Mouse (Mus musculus) CD4-positive, CD25-positive, alpha-beta regulatory T cell, adult 4 months (primary cell): ENCODE results near the gene Kctd11. TPM values are rescaled to one million over a fixed set of nuclear protein-coding genes. Genes with fewer than 3 reads are reported as not detected.

Experiments
- ATAC-seq: one replicate; pipeline ENCODE4 v1.8.0; 2017
- polyA plus RNA-seq, 2 experiments: library from polyadenylated mRNA; unstranded; fragments of 100-300 nt; shearing (Covaris generic); gene quantifications; one replicate each; pipeline ENCODE4 v1.2.1; 2017

Kctd11 gene
- polyA plus RNA-seq, 2 experiments from 2014 or later: 1.1 TPM; not detected in 1

DNA sequence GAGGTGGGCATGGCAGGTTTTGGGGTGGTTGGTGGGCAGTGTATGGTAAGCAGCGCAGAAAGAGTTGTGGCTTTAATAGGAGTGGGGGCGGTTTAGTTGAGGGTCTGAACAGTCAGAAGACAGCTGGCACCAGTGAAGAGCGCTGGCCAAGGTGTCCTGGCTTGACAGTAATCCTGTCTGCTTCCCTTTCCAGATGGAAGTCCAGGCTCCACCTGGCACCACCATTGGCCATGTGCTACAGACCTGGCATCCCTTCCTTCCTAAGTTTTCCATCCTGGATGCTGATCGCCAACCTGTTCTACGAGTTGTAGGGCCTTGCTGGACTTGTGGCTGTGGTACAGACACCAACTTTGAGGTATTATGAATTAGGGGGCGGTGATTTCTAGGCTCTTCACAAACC, 33.2 kb downstream of the Kctd11 start:
- ATAC-seq: no peak

DNA sequence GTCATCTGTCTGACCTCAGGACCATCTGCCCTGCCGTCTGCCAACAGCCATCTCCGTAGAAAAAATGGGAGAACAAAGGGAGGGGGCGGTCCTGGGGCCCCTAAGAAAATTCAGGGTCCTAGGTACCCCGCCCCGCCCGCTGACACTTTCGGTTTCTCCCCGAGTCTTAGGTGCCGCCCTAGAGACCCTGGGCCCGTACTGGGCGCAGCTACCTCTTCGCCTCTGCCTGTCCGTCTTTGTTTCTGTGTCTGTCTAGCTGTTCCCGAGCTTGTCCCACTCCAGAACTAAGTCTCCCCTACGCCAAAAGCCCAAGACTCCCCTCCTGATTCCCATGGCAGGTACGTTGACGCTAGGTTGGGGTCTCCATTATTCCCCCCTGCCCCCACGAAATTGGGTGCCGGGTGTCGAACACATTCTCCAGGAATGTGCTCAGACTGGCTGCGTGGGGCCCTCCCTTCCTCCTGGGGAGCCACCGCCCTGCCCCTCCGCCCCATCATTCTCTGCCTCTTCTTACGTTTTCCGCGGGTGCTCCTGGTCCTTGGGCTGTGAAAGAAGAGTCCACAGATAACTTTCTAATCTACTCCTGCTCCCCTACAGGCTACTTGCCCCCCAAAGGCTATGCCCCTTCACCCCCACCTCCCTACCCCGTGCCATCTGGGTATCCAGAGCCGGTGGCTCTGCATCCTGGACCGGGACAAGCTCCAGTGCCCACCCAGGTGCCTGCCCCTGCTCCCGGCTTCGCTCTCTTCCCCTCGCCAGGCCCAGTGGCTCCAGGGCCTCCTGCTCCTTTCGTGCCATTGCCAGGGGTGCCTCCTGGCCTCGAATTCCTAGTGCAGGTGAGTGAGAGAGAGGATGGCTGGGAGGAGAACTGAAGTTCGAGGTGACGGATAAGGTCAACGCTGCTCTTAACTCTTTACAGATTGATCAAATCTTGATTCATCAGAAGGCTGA, 34.2 kb downstream of the Kctd11 start:
- ATAC-seq: peak; percentile 71

DNA sequence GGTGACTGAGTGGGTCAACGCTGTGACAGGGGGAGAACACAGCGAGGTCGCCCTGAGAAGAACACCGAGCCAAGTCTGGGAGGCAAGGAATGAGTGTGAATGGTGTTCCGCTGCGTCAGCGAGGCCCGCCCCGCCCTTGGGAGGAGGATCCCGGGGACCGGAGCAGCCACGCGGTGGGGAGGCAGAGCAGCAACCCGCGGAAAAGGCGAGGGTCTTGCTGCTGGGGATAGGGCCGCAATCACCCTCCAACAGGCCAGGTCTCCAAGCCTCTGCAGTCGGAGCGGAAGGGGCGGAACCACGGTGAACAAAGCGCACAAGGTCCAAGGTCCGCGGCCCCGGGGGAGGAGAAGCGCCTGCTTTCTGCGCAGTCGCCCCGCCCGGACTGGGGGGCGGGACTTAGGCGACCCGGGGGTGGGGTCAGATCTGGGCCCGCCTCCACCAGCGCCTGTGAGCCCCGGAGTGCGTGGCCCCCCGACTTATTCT, 35.0 kb downstream of the Kctd11 start, which contains the start of gene Plscr3:
Gene Plscr3 (plus strand): TSS at position 179 of the 483 bp plus-strand sequence.
- peak; percentile 81 for ATAC-seq

DNA sequence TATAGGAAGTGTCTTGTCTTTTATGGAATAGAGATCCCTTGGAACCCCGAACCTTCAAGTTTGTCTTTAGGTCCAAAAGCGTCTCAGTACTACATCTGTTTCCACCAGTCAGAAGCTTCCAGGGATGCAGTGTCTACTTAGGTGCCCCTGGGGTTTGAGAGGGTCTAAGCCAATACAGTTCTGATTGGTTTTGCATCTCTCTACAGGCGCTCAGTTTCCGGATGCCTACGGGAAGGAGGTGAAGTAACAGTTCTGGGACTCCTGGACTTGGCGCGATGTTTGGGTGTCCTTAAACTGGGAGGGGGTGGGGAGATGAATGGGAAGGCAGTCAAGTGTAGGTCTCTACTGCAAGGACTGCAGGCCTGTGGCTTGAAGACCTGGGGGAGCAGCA, 42.5 kb downstream of the Kctd11 start:
- peak; percentile 13 for ATAC-seq

DNA sequence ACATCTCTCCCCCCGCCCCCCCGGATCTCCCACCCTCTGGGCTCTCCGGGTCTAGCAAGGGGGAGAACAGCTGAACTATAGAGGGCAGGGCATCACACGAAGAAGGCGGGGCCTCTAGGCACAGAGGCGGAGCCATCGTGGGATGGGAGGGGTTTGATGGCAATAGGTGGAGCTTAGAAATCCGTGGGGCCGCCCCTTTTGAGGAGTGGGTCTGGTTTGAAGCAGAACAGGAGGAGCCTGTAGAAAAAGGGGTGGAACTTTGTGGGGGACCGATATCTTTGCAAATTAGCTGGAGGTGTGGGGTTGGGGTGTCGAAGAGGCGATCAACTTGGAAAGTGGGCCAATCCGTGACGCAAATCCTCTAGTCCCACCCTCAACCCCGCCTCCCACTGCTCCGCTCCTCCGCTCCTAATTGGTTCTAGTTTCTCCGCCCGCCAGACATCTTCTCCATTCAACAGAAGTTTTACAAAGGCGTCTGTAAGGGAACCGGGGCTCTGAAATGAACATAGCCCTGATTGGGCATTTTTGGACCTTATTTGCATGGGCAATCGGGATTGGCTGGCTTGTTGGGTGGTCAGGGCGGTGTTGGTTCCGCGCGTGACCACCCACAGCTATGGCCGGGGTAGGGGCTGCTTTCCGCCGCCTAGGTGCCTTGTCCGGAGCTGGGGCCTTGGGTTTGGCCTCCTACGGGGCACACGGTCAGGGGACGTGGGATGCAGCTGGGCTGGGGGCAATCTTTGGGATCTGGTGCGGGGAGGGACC, 43.1 kb downstream of the Kctd11 start, which contains the start of gene Tmem256:
Gene Tmem256 (plus strand): TSS at position 563 of the 762 bp plus-strand sequence.
- ATAC-seq: peak; percentile 90

DNA sequence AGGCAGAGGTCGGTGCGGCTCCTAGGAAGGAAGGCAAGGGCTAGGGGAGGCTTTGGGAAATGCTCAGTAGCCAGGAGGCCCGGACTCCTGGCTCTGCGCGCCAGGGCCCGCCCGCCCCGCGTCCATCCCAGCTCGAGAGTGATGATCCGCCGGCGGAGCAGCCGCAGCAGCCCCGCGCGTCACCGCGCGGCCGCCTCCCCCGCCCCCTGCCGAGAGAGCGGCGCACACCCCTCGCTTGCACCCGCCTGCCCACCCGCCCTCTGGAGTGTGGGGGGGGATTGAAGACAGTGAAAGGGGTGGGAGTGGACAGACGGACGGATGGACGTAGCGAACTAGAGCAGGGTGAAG, 43.6 kb downstream of the Kctd11 start, which contains the start of gene Nlgn2:
Gene Nlgn2 (minus strand): TSS at position 181 of the 348 bp plus-strand sequence.
- no peak for ATAC-seq

DNA sequence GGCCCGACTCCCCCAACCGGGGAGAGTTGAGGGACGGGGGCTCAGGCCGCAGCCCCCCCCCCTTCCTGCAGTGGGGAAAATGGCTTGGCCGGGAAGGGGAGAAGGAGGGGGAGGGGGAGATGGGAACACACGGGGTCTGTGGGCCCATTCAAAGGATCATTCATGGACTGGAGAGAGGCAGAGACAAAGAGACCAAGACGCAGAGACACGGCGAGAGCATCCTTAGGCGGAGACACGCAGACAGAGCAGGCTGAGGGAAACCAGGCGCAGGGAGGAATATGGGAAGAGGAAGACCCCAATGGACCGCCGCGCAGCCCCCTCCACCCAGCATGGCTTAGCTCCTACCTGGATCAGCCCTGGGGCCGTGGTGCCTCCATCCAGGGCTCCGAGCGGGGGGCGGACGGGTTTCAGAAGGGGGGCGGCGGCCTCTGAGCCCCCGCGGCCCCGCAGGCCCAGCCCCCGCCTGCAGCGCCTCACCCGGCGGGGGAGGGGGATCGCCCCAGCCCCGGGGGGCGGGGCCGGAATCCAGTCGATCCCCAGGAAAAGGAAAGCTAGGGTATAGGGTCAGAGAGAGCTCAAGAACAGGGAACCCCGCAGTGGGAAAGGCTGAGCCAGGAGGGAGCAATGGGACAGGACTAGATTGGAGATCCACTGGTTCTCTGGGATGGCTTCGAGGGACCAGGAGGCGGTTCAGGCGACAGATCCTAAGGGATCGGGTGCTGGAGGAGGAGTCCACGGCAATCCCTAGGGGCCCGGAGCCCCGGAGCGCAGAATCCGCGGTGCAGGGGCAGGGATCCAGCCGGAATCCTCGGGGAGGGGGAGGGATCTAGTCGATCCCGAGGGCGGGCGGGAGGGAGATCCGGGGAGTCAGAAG, 44.3 kb downstream of the Kctd11 start:
- ATAC-seq: no peak

DNA sequence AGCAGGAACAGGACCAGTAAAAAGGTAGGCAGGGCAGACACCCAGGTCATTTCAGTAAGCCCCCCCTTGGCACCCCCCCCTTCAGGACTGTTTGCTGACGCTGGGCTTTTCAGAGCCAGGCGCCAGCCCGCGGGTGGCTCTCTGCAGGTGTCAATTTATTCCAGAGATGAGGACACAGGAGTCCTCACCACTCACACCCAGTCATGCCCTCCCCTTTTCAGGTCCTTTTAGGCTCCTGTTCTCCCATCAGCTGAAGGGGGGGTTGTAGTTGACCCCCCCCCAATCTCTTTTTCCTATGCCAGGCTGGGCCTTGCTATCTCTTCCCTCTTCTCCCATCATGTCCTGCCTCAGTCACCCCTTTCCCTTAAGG, 45.3 kb downstream of the Kctd11 start:
- ATAC-seq: no peak

DNA sequence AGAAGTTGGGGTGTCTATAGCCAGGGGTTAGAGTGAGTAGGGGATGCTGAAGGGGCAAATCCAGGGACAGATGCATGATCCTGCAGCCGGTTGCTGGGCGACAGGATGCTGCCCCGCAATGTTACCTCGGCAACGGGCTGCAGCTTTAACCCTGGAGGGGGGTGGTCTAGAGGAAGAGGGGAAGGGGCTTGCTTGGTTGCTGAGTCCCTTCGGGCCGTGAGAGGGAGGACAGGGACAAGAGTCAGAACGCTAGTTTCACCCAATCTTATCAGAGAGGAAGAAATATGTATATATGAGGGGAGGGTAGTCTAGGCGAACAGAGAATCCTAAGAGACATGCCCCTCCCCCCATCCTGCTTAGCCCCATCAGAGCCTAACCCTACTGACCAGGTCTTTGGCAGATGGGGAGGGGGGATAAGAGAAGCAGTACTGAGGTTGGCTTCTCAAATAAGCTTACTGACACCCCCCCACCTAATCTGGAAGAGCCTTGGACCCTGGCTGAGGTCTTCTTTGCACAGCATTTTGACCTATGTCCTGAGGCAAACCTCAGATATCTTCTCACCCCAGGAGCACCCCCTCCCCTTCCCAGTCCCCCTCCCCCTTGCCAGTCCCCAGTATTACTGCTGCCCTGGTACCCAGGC, 45.8 kb downstream of the Kctd11 start:
- ATAC-seq: no peak

DNA sequence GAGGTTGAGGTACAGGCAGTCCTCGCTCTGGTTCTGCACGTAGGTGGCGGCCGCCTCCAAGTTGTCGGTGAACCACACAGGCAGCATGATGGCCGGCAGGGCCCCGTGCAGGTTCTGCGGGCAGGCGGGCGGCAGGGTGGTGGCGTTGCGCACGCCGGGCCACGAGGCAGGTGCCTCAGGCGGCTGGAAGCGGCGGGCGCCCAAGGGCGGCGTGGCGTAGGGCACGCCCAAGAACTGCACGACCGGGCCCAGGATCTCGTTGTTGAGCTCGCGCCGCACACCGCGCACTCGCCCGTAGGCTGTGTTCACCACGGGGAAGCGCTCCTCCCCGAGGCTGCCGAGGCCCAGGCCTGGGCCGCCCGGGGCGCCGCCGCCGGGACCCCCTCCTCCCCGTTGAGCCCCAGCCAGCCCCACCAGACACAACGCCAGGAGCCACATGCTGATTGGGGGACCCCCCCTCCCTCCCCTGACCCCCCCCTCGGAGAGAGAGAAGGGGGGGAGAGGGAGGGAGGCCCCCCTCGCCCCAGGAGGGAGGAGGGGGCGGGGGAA, 47.1 kb downstream of the Kctd11 start:
- ATAC-seq: peak; percentile 13

DNA sequence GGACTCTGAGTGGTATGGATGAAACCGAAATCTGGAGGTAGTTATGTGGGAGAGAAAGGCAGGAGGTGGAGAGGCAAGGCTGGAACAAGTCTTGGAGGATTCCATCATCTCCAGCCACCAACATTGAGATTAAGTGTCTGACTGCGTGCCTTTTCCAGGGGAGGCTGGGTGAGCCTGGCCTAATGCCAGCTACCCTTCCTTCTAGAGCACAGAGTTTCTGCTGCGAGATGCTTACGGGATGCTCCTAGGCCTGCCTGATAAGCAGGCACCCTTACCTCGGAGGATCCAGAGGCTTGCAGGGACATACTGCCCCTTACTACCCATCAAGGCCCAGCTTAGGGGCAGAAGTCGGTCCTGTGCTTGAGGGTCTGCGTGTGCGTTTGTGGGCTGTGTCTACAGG, 47.7 kb downstream of the Kctd11 start:
- no peak for ATAC-seq

DNA sequence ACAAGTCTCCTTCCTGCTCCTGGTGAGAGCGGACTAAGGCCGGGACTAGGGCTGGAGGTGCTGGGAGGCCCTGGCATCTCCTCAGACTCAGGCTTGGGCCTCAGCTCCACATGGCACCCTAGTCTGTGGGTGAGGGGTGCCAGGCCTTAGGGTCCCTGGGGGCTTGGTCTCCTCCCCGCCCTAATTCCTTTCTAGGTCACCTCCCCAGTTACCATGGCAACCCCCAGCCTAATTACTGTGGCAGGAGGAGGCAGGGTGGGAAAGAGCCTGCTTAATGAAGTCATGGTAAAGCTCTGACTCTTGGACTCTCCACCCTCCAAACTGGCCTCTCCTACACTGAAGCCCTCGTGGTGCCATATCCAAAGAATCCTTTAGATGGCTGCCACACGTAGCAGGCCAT, 52.4 kb downstream of the Kctd11 start:
- ATAC-seq: no peak

Other genes starting within 250 kb of the Kctd11 start
- 10 to 100 TPM; 11.0 to 11.2 TPM for gene Fxr2, start 248.4 kb downstream of the Kctd11 start, polyA plus RNA-seq
- under 1 TPM in 1 of 2 experiments, not detected in 1; 0.81 TPM for gene Sox15, start 226.1 kb downstream of the Kctd11 start, polyA plus RNA-seq
- gene Mpdu1, start 218.8 kb downstream of the Kctd11 start, polyA plus RNA-seq: 10 to 100 TPM; 34.8 to 85.1 TPM
- gene Cd68, start 215.3 kb downstream of the Kctd11 start, polyA plus RNA-seq: 1 to 10 TPM; 3.0 to 5.8 TPM
- gene Eif4a1, start 209.0 kb downstream of the Kctd11 start, polyA plus RNA-seq: 100 to 1,000 TPM; 166 to 236 TPM
- gene Senp3, start 199.3 kb downstream of the Kctd11 start, polyA plus RNA-seq: 10 to 100 TPM; 31.6 to 47.4 TPM
- not detected for gene Tnfsf13, start 195.6 kb downstream of the Kctd11 start, polyA plus RNA-seq
- under 1 TPM in 1 of 2 experiments, not detected in 1; 0.23 TPM for gene Tnfsf12, start 185.6 kb downstream of the Kctd11 start, polyA plus RNA-seq
- not detected for gene Tnfsfm13, start 185.3 kb downstream of the Kctd11 start, polyA plus RNA-seq
- 10 to 100 TPM; 25.6 to 36.0 TPM for gene Polr2a, start 122.8 kb downstream of the Kctd11 start, polyA plus RNA-seq
- not detected for gene Slc35g3, start 119.4 kb downstream of the Kctd11 start, polyA plus RNA-seq
- gene Zbtb4, start 115.5 kb downstream of the Kctd11 start, polyA plus RNA-seq: 10 to 100 TPM; 11.2 to 11.8 TPM
- 1 to 10 TPM; 2.9 to 4.5 TPM for gene Chrnb1, start 85.5 kb downstream of the Kctd11 start, polyA plus RNA-seq
- gene Fgf11, start 79.5 kb downstream of the Kctd11 start, polyA plus RNA-seq: not detected
- not detected for gene Tmem102, start 75.8 kb downstream of the Kctd11 start, polyA plus RNA-seq
- gene Gm39566, start 66.1 kb downstream of the Kctd11 start, polyA plus RNA-seq: not detected
- gene Spem2, start 62.9 kb downstream of the Kctd11 start, polyA plus RNA-seq: not detected
- gene Spem1, start 59.2 kb downstream of the Kctd11 start, polyA plus RNA-seq: under 1 TPM in 1 of 2 experiments, not detected in 1; 0.42 TPM
- gene Nlgn2, start 43.6 kb downstream of the Kctd11 start, polyA plus RNA-seq: 1 to 10 TPM; 1.1 to 1.2 TPM
- 100 to 1,000 TPM in 1 of 2 experiments, 10 to 100 TPM in 1; 93.2 to 114 TPM for gene Tmem256, start 42.9 kb downstream of the Kctd11 start, polyA plus RNA-seq
- gene Plscr3, start 35.0 kb downstream of the Kctd11 start, polyA plus RNA-seq: 10 to 100 TPM; 22.4 to 33.5 TPM
- not detected for gene Tnk1, start 22.7 kb downstream of the Kctd11 start, polyA plus RNA-seq
- not detected for gene Tmem95, start 3.4 kb downstream of the Kctd11 start, polyA plus RNA-seq
- gene Acap1, start 14.1 kb upstream of the Kctd11 start, polyA plus RNA-seq: 100 to 1,000 TPM; 256 to 383 TPM
- gene 2810408A11Rik, start 19.6 kb upstream of the Kctd11 start, polyA plus RNA-seq: 1 to 10 TPM; 1.6 to 2.0 TPM
- gene Neurl4, start 19.7 kb upstream of the Kctd11 start, polyA plus RNA-seq: 1 to 10 TPM; 8.3 to 9.1 TPM
- 100 to 1,000 TPM; 120 to 134 TPM for gene Gps2, start 32.5 kb upstream of the Kctd11 start, polyA plus RNA-seq
- gene Eif5a, start 40.6 kb upstream of the Kctd11 start, polyA plus RNA-seq: 1,000 to 10,000 TPM; 1,067 to 1,377 TPM
- not detected for gene Ybx2, start 54.4 kb upstream of the Kctd11 start, polyA plus RNA-seq
- gene Slc2a4, start 66.8 kb upstream of the Kctd11 start, polyA plus RNA-seq: not detected
- not detected for gene Cldn7, start 83.4 kb upstream of the Kctd11 start, polyA plus RNA-seq
- gene Ctdnep1, start 99.8 kb upstream of the Kctd11 start, polyA plus RNA-seq: 10 to 100 TPM; 21.1 to 25.4 TPM
- 10 to 100 TPM; 69.7 to 79.3 TPM for gene Elp5, start 101.1 kb upstream of the Kctd11 start, polyA plus RNA-seq
- 100 to 1,000 TPM; 282 to 355 TPM for gene Gabarap, start 109.7 kb upstream of the Kctd11 start, polyA plus RNA-seq
- 10 to 100 TPM; 41.3 to 43.5 TPM for gene Phf23, start 114.4 kb upstream of the Kctd11 start, polyA plus RNA-seq
- gene Dvl2, start 119.2 kb upstream of the Kctd11 start, polyA plus RNA-seq: 1 to 10 TPM; 4.0 to 4.6 TPM
- 100 to 1,000 TPM; 124 to 181 TPM for gene Acadvl, start 134.0 kb upstream of the Kctd11 start, polyA plus RNA-seq
- gene Dlg4, start 135.5 kb upstream of the Kctd11 start, polyA plus RNA-seq: 10 to 100 TPM in 1 of 2 experiments, 1 to 10 TPM in 1; 9.4 to 17.1 TPM
- not detected for gene Asgr1, start 172.7 kb upstream of the Kctd11 start, polyA plus RNA-seq
- not detected for gene Asgr2, start 211.2 kb upstream of the Kctd11 start, polyA plus RNA-seq
- not detected for gene Mgl2, start 248.9 kb upstream of the Kctd11 start, polyA plus RNA-seq